Mouse (Mus musculus) embryo, embryonic 10 days (tissue): ENCODE measurements around the gene Tank.

ENCODE experiments used
- DNase-seq: peaks from one replicate; pipeline ENCODE4 v3.0.0-alpha.2; 2015; ENCODE audit warnings: low spot score

Tank gene

DNA sequence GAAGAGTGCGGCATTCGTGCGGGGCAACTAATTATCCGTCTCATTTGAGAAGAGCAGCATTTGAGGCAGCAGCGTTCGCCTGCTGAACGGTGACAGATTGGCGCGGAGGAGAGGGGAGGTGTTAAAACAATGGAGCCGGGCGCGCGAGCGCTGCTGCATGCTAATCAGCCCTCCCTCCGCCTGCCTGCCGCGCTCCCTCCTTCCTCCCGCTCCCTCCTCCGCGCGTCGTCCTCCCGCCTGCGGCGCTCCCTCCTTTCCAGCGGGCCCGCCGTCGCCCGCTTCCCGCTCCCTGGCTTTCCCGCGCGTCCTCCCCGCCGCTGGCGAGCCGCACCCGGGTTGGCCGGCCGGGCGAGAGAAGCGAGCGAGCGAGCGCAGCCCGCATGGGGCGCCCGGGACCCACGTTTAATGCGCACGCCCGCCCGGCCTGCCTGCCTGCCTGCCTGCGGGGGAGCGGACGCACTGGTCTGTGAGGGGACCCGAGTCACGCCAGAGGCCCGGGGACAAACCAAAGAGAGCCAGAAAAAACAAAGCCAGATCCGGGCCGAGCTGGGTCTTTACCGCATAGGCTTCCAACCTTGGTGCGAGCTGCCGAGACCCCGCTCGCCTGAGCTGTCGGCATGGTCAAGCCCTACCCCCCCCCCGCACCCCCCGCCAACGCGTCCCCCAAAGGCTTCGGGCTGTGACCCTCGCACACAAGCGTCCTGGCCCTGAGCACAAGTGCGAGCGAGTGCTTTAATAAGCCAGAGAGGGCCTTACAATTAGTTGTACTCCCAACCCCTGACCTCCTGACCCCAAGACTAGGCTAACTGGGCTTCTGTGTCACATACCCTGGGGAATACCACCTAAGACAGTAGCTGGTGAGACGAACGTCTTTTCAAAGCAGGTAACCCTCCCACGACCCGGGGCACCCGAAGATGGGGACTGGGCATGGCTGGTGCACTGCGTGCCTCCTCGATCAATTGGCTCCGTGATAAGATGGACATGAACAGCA lies 78.3 kb downstream of the Tank start:
- peak; percentile 77 for DNase-seq

DNA sequence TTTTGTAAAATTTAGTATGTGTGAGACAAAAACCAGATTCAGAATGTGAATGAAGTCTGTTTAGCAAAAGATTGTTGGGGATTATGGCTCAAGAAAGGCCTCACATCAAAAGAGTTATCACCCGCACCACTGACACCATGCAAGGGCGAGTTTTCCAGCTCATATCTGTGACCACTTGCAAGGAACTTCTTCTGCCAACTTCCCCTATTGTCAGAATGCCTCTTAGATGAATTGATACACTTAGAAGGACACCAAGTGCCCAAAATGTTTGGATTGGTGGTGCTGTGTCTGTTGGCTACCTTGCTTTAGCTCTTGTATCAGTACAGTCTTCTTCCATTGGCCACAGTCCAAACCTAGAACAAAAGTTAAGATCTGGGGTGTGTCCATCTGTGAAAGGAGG lies 80.9 kb downstream of the Tank start:
- DNase-seq = no peak

DNA sequence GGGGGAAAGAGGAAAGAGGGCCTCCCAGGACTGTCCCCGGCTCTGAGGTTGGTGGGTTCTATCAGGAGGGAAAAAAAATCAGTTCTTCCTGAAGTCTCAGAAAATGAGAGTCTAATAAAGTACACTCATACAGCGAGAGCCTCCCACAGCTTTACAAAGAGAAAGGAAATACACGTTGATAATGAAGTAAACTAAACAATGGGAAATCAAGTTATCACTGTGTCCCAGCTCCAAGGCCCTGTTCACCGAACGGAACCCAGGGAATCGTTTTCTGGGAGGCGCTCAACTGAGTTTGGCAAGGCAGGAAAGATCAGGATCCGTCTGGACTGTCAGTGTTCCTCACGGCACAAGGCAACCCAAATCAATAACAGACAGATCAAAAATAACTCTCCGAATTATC lies 84.4 kb downstream of the Tank start:
- DNase-seq = no peak

DNA sequence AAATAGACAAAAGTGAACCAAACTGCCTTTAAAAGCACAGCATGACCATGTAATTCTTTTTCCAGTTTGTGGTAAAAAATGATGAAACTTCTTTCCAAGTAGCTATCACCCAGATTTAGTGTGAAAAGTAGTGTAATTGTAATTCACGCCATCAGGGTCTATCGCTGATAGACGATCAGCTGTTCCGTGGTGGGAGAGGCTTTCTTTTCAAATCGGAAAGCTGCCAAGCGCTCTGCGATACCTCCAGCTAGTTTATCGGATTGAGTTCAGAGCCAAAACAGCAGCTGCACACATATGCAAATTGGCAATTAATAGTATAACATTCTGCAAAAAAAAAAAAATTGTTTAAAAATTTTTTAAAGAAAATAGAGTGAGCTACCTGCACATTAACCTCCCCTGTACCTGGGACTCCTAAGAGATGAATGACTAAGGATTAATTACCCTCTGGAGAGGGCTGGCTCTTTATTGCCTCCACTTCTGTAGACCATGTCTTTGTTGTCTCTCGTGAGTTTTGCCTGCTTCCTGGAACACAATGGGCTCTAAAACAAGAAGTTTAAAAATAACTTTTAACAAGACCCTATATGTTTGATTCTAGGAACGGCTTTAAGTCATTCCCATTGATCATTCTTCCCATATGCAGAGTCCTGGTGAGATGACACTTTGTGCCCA lies 85.3 kb downstream of the Tank start:
- no peak for DNase-seq

DNA sequence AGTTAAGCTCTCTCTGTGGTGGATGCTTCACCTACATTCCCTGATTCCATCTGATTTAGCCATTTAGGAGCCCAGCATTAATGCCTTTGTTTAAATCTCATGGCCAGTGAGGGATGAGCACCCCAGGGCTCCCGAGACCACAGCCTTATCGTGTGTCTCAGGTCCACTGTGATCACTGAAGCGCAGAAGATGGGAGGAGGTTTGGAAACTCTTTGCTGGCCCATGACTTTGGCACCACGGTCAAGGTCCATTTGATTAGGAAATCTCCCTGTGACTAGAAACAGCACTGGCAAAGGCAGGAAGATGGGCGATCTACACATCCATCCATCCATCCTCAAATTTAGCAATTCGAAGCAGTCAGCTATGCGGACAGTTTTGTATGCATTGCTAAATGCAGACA lies 89.0 kb downstream of the Tank start:
- DNase-seq = no peak

DNA sequence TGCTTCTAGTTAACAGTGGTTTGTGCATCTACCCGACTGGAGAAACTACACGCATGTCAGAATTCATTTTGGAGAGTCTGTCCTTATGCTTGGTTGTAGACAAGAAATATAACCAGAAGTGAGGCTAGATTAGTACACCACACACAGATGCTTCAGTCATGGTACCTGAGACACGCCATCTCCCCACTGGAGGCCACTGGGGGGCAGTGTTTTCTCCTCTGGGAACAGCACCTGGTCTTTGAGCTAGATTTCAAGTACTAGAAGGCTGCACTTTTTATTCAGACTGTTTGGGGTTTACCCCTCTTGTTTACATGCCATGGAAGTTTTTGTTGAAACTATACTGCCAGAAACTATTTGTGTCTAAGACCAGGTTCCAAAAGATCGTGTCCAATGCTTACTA lies 89.9 kb downstream of the Tank start:
- peak; percentile 44 for DNase-seq

GRCm38 (mm10) chr2:61674555-61674954 lies 96.2 kb downstream of the Tank start:
- DNase-seq = no peak

- no peak for DNase-seq
Observed at GRCm38 (mm10) chr2:61681572-61681971, 103.2 kb downstream of the Tank start.

- DNase-seq = no peak
Observed at GRCm38 (mm10) chr2:61686533-61686932, 108.1 kb downstream of the Tank start.

GRCm38 (mm10) chr2:61689086-61689485 lies 110.7 kb downstream of the Tank start:
- no peak for DNase-seq
